Mouse (Mus musculus) adrenal gland, postnatal 4 days (tissue): ENCODE results near the gene Fam205c. TPM values are rescaled to one million over a fixed set of nuclear protein-coding genes. Genes with fewer than 3 reads are reported as not detected.
"Not testable (repeated sequence)": the region's sequence is repeated elsewhere in the genome, so short reads cannot be mapped to it uniquely, and the experiment has no call there.

Source experiments
- DNase-seq, 2 experiments: peaks; one replicate each; pipeline ENCODE4 v3.0.0; 2021 to 2022; ENCODE audit warnings: low spot score in 2 of 2, mixed read lengths in 2 of 2
- total RNA-seq, 2 experiments: library from RNA; stranded (reverse); gene quantifications; 2 replicates each; pipeline ENCODE4 v1.2.3; 2021

The Fam205c gene
- total RNA-seq, 2 experiments from 2014 or later = not detected

DNA sequence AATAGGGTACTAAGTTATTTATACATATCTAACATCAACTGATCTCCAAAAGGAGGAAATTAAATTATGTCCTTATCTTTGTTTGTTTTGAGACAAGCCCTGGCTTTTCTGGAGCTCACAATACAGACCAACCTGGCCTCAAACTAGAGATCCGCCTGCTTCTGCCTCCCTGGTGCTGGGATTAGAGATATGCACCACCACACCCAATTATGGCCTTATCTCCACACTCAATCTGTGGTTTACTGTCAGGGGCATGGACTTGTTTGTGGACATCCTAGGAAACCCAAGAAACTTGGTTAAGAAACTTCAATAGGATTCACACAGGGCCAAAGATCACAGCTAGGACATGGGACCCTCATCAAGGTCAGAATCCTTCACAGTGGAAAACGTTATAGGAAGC, 3.6 kb upstream of the Fam205c start:
- no peak for DNase-seq

DNA sequence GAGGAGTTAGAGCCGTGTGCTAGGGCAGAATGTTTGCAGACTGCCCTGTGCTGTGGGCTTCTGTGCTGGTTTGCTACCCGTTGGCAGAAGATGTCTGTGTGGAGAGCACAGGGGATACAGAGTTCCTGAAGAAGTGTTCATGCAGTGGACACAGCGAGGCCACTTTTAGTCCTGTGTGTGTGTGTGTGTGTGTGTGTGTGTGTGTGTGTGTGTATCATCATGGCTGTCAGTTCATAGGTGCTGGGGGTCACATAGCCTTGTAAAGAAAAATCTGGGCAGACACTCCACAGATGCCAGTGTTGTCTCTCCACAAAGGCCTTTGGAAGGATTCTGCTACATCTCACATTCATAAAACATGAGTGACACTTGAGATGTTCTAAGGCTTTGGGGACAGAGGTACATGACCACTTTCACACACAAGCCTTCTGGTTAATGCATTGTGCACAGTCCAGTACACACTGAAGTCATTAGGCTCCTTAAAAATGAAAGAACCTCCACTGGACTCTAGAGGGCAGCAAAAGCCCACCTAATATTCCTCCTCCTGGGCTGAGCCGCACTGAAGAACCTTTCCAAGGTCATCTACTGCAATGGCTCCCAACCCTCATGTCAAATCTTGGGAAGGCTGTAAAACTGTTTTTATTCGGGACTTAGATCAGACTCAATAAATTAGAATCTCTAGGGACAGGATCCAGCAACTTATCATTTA, 2.7 kb upstream of the Fam205c start:
- no peak for DNase-seq

DNA sequence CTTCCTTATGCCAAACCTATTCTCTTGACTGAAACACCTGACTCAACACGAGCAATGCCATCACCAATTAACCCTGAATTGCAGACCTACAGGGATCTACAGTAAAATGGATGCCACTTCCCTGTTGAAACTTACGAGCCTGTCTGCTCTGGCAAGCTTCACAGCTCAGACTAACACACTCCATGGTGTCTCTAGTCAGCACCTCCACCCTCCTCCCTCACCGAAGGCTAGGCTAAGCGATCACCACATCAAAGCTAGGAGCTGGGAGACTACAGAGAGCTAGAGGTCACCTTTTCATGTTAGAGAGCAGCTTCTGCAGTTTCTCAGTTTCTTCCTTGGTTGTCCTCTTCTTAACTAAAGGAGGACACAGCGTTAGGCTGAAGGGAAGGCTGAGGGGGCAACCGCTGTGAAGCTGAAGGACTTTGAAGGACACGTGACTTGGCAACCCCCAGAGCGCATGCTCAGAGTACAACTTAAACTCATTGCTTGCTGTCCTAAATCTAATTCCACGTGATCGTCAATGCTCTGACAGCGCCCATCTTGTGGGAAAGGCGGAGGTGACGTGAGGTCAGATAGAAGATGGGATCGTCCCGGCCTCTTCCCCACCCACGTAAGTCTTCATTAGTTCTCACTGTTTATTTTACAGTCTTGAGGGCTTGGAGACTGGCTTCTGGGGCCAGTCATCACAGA, 1.1 kb downstream of the Fam205c start:
- DNase-seq = no peak

DNA sequence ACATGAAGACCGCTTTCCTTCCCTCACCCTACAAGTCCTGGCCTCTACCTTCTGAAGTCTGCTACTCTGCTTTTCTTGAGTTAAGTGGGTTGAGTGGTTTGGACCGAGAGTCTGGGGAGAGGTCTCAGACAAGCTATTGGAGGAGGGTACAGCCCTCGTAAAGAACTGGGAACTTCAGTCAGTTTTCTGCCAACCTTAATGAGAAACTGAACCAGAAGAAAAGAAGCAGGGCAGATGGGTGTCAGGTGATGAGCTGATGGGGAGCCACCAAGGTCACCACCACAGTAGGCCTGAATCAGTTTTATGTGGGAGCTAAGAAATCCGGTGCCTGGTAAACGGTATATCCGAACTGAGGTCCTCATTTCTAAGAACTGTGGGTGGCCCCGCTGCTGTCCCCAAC, 1.9 kb downstream of the Fam205c start:
- no peak for DNase-seq

DNA sequence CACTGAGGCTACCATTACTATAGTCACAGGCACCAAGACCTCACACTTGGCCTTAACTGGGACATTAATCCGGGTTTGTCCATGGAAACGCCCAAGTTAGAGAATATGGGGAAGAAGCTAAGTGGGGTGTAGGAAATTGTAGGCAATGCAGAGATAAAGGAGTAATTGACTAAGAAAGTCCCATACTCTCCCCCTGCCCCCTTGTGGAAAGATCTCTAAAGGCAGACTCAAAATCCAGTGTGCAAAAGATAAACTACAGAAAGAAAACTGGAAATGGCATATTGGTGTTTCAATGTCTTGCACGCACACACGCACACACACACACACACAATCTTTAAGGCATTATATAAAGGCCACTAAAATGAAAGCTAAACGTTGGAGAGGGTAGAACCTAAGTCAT, 3.3 kb downstream of the Fam205c start:
- no peak for DNase-seq

DNA sequence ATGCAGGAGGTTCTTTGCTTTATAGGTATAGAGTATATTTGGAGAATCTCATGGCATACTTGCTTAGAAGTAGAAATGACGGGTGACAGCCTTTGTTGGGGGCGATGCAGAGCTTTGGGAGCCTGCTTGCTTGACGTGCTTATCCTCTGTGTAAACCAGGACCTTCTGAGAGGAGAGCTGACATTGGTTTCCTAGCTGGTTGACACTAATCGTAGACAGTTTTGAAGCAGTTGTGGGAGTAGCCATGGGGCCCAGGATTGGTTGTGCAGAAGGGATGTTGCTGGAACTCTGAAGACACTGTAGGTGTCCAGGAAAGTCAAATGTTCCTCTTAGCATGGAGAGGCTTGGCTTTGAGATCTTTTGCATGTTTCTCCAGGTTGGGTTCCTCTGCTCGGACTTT, 5.8 kb downstream of the Fam205c start:
- no peak for DNase-seq

DNA sequence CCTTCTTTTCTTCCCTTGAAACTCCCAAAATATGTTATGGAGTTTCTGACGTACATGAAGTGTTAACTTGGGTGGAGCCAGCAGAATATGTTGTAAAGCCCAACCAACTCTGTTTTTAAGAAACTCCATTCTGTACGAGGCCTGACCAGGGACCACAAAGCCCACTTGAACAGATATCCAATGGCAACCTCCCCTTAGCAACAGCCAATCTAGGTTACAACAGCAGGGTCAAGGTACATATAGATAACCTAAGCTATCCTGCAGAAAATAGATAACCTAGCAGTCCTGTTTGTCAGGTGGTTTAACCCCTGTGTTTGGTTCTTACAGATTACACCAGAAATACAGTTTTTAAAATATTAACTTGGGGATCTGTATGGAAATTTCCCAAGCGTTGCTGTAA, 6.6 kb downstream of the Fam205c start:
- DNase-seq = no peak

DNA sequence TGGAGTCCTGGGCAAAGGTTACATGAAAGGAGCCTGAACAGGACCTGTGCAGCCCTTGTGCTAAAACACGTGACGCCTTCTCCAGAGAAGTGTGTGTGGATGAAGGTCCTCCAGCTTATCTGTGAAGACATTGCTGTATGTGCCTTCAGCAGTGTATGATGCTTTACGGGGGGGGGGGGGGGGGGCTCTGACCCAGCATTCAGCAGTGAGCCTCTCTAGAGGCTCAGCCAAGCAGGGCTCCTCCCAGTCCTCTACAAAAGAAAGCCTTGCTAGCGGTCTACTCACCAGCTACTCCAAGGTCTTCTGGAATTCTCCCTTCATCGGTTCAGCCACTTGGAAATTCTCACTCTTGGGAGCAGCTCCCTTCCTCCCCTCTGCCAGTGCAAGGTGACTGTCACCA, 10.5 kb downstream of the Fam205c start:
- DNase-seq = not testable (repeated sequence)

DNA sequence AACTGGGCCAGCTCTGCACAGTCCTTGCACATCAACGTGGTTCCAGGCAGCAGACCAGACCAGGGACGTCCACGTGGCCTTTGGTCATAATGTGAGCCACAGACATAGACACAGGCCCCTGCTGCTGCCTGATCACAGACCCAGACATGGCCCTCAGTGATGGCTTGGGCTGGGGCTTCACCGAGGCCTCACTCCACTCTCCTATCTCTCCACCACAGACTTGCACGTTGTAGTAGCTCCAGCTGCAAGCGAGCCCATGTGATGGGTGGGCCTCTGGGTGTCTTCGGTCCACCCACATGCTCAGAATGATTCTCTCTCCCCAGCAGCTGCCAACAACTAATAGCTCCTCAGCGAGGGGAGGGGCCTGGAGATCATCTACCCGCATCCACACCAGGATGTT, 13.6 kb downstream of the Fam205c start:
- not testable (repeated sequence) for DNase-seq

DNA sequence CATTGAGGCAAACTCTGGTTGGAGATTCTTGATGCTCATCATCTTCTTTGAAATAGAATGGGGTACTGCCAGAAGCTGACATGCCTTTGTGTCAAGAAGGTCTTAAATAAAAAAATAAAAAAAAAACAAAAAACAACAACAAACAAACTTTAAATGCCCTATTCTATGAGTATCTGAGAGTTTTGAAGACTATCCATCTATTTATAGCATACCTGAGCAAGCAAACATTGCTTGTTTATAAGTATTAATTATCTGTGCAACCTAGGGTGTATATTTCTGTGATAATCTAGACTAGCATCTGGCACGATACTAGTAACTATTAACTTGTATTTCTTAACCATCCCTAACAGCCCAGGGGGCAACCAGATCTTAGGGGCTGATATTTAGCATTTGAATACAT, 17.4 kb downstream of the Fam205c start, which contains the start of gene Gm12394:
Gene Gm12394 (minus strand): TSS at position 101 of the 400 bp plus-strand sequence.
- not testable (repeated sequence) for DNase-seq

DNA sequence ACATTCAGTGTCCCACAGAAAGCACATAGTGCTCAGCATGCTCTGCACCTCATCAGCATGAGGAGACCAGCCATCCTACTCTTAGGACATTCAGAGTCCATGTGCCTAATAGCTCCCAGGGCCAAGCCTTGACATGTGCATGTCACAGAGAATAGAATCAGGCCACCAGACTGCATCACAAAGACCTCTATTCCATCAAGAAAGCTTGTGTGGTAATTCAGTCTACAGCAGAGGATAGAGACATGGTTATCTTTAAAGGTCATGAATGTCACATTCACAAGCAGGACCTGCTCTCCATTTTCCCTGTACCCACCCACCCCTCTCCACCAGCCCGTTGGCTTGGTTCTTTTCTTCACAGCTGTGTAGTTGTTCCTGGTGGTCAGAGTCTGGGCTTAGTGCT, 20.2 kb downstream of the Fam205c start, which contains the start of gene Fam205a1:
Gene Fam205a1 (minus strand): TSS at position 101 of the 400 bp plus-strand sequence.
- DNase-seq = not testable (repeated sequence)

Other genes starting within 250 kb of the Fam205c start
- gene Gm2564, start 244.5 kb downstream of the Fam205c start, total RNA-seq = 1 to 10 TPM; 1.6 to 4.5 TPM
- gene Ccl27b, start 219.0 kb downstream of the Fam205c start, total RNA-seq = not detected
- not detected for gene Il11ra2, start 212.3 kb downstream of the Fam205c start, total RNA-seq
- under 1 TPM in 1 of 2 experiments, not detected in 1; 0.73 TPM for gene 4930578G10Rik, start 138.7 kb downstream of the Fam205c start, total RNA-seq
- gene Ccl19, start 117.7 kb downstream of the Fam205c start, total RNA-seq = under 1 TPM in 1 of 2 experiments, not detected in 1; 0.85 TPM
- gene Ccl21a, start 100.2 kb downstream of the Fam205c start, total RNA-seq = 10 to 100 TPM in 1 of 2 experiments, 1 to 10 TPM in 1; 8.9 to 12.0 TPM
- not detected for gene Fam205a1, start 20.3 kb downstream of the Fam205c start, total RNA-seq
- gene Gm12394, start 17.5 kb downstream of the Fam205c start, total RNA-seq = under 1 TPM; 0.11 TPM
- 1 to 10 TPM; 3.4 to 5.4 TPM for gene Phf24, start 42.4 kb upstream of the Fam205c start, total RNA-seq
- gene Dnajb5, start 75.6 kb upstream of the Fam205c start, total RNA-seq = 10 to 100 TPM; 17.7 to 19.1 TPM
- gene 1700022I11Rik, start 95.4 kb upstream of the Fam205c start, total RNA-seq = not detected
- gene Vcp, start 126.3 kb upstream of the Fam205c start, total RNA-seq = 100 to 1,000 TPM; 283 to 294 TPM
- 10 to 100 TPM; 11.7 to 14.9 TPM for gene Fancg, start 136.3 kb upstream of the Fam205c start, total RNA-seq
- gene Pigo, start 151.6 kb upstream of the Fam205c start, total RNA-seq = 10 to 100 TPM; 21.7 to 25.0 TPM
- gene Stoml2, start 157.5 kb upstream of the Fam205c start, total RNA-seq = 100 to 1,000 TPM; 193 to 202 TPM
- 10 to 100 TPM; 37.6 to 40.8 TPM for gene Fam214b, start 172.0 kb upstream of the Fam205c start, total RNA-seq
- gene Unc13b, start 184.7 kb upstream of the Fam205c start, total RNA-seq = 10 to 100 TPM; 14.0 to 17.4 TPM